Mouse (Mus musculus): ENCODE measurements at regions not wholly inside any gene's neighbourhood (a gene's known extent, or its start where the extent isn't known, plus 50 kb on each side); places are given as distances from the start of the nearest gene placed in this dataset.

DNA sequence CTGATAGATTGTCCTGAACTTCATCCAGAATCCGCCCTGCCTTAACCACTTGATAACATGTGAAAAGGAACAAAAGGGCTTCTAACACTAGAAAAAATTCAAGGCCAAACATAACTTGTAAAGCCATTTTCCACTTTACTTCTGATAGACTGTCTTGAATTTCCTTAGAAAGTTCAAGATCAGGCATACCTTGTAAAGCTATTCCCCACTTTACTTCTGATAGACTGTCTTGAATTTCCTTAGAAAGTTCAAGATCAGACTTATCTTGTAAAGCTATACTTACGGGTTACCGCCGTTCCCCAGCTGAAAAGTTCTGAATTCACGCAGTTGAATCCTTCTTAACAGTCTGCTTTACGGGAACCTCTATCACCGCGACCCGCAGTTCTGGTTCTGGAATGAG is 108.4 kb downstream of the Gm21913 start:
- peak in 1 of 2 experiments; percentile 0 for DNase-seq

Data from cerebellum, postnatal 14 days (tissue).